Mouse (Mus musculus) intestine, postnatal 0 days (tissue): Measurements from ENCODE around the gene Traf3ip2. TPM values are rescaled to one million over a fixed set of nuclear protein-coding genes. Genes with fewer than 3 reads are reported as not detected.

Source experiments
- ATAC-seq: fragments of 200-750 bp; cut with Nextera tagmentation; 2 replicates; pipeline ENCODE4 v1.8.0; 2017; ENCODE audit warnings: mild to moderate bottlenecking, moderate TSS enrichment, moderate library complexity
- H3K27ac ChIP-seq: fragments of 300-500 bp; sonication (generic); 2 replicates; pipeline ENCODE4 v1.5.1; 2014; ENCODE audit warnings: mild to moderate bottlenecking, low read depth, low read length, moderate library complexity
- H3K27me3 ChIP-seq: fragments of 300-500 bp; sonication (generic); replicated peaks from 2 replicates; pipeline ENCODE4 v1.6.1; 2014; ENCODE audit warnings: low read length, mixed read lengths; ENCODE audit not compliant: control insufficient read depth, insufficient read depth
- H3K36me3 ChIP-seq: fragments of 300-500 bp; sonication (generic); 2 replicates; pipeline ENCODE4 v1.6.1; 2014; ENCODE audit warnings: mild to moderate bottlenecking, moderate library complexity; ENCODE audit not compliant: control insufficient read depth, insufficient read depth
- H3K4me1 ChIP-seq: fragments of 300-500 bp; sonication (generic); replicated peaks from 2 replicates; pipeline ENCODE4 v1.6.1; 2014; ENCODE audit warnings: antibody characterized with exemption, low read length, mixed read lengths; ENCODE audit not compliant: control insufficient read depth, insufficient read depth
- H3K4me2 ChIP-seq: fragments of 300-500 bp; sonication (generic); replicated peaks from 2 replicates; pipeline ENCODE4 v1.6.1; 2014; ENCODE audit warnings: low read depth, mild to moderate bottlenecking, moderate library complexity
- H3K4me3 ChIP-seq: fragments of 300-500 bp; sonication (generic); 2 replicates; pipeline ENCODE4 v1.5.1; 2014; ENCODE audit warnings: low read depth, low read length
- H3K9ac ChIP-seq: fragments of 300-500 bp; sonication (generic); 2 replicates; pipeline ENCODE4 v1.6.1; 2014; ENCODE audit warnings: mild to moderate bottlenecking, low read depth, low read length
- H3K9me3 ChIP-seq: fragments of 300-500 bp; sonication (generic); 2 replicates; pipeline ENCODE4 v1.6.1; 2016; ENCODE audit warnings: mixed run types; ENCODE audit not compliant: control insufficient read depth
- CTCF ChIP-seq: sonication (generic); IDR thresholded peaks from 2 replicates; pipeline ENCODE4 v1.5.1; 2016; ENCODE audit warnings: low read depth, mild to moderate bottlenecking, control low read depth, antibody characterized with exemption, moderate library complexity
- WGBS: fragments of 180-500 bp; shearing (Covaris S2); extraction: QIAGEN DNeasy Blood & Tissue Kit; methylation state at CpG from one replicate; pipeline ENCODE4 v1.1.7; 2014; 5-methylcytosine and 5-hydroxymethylcytosine counted together
- polyA plus RNA-seq: library from polyadenylated mRNA; unstranded; fragments of >200 nt; fragmentation: Nextera tagmentation; extraction: Ambion mirVana; gene quantifications from 2 replicates; pipeline ENCODE4 v1.2.1, GENCODE M21; 2015

Gene Traf3ip2
- polyA plus RNA-seq, 1 experiment from 2014 or later = 25.3 TPM

DNA sequence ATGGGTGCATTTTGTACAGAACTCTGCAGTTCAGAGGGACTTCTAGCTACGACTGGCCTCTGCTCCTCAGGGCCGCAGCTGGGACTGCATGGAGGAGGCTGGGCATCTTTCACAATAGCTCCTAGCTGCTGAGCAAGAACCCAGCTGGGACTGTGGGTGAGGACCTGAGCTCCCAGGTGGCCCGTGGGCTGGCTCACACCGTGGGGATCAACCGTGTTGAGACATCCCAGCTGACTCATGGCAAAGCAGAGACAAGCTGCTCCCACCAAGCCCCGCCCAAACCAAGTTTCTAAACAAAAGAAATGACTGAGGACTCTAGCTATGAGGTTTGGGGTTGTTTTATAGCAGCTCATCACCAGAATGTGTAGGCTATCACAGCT lies 40.1 kb upstream of the Traf3ip2 start:
- H3K27ac ChIP-seq = no peak overlapping the region
- H3K4me1 ChIP-seq = no peaks in the 10 kb centered on the region
- H3K9me3 ChIP-seq = no peaks in the 10 kb centered on the region
- no peak overlapping the region for H3K4me3 ChIP-seq
- H3K27me3 ChIP-seq = no peaks in the 10 kb centered on the region
- ATAC-seq = no peak
- H3K4me2 ChIP-seq = no peak overlapping the region
- TF ChIP-seq CTCF = no peak
- WGBS = 33% methylated on average over 6 of the region's 6 CpGs
- no peaks in the 10 kb centered on the region for H3K36me3 ChIP-seq
- no peak overlapping the region for H3K9ac ChIP-seq

DNA sequence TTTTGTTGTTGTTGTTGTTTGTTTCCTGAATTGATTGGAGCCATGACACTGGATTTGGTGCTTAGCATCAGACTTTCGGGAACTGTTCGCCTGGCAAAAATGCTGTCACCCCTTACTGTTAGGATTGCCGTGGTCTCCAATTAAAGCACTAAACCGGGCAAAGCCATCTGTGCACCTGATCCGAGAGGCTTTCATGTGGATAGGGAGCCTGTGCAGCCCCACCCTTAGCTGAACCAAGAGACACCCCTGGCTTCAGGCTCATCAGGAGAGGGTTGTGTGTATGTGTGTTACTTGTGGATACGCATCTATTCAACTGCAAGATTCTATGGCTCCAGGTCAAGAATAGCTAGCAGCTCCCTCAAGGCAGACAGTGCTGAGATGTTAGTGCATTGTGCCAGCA lies 36.3 kb upstream of the Traf3ip2 start:
- Histone ChIP-seq H3K9me3 (no peaks in the 10 kb centered on the region), H3K4me3 (no peak overlapping the region), H3K4me2 (no peak overlapping the region), H3K27me3 (no peaks in the 10 kb centered on the region), H3K9ac (no peak overlapping the region), H3K36me3 (no peaks in the 10 kb centered on the region), H3K4me1 (no peaks in the 10 kb centered on the region), H3K27ac (no peak overlapping the region)
- 90% methylated on average over 6 of the region's 6 CpGs for WGBS
- TF ChIP-seq CTCF = no peak
- ATAC-seq = no peak

DNA sequence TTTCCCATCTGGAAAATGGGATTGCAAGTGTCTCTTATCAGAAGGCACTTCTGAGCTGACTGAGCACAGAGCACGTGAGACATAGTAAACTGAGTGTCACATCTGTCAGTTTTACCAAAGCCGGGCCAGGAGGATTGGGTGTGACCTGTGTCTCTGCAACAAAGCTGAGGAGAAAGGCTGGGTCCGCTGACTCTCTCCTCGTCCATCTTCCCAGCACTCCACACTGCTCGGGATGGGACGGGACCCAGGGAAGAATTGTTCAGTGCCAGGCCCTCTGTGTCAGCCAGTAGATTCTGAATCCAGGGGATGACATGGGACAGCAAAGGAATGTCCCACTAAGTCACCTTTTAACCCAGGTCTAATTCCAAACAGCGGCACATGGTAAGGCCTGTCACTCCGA lies 32.3 kb upstream of the Traf3ip2 start:
- 76% methylated on average over 8 of the region's 8 CpGs for WGBS

DNA sequence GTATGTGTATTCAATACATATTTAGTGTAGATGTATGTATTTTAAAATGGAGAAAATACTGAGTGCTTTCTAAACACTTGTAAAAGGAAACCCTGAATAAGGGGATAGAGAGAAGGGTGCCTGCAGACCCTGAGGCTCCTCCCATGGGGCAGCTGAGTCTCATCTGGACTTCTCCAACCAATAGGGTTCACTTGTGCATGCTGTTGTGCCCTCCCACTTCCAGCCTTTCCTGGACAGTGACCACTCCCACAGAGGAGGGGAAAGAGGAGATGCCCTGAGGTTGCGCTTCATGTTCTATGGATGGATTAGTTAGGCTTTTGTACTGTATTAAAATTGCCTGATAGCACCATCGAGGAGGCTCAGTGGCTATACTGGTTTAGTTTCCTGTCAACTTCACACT lies 30.3 kb upstream of the Traf3ip2 start:
- Histone ChIP-seq H3K27me3 (no peaks in the 10 kb centered on the region), H3K4me1 (no peaks in the 10 kb centered on the region), H3K9me3 (no peaks in the 10 kb centered on the region), H3K9ac (no peak overlapping the region), H3K36me3 (no peaks in the 10 kb centered on the region), H3K27ac (no peak overlapping the region), H3K4me3 (no peak overlapping the region), H3K4me2 (no peak overlapping the region)
- no peak for TF ChIP-seq CTCF
- ATAC-seq = no peak
- WGBS = 82% methylated on average over 2 of the region's 2 CpGs

More for the DNA sequence above, 32.3 kb upstream of the Traf3ip2 start:
- TF ChIP-seq CTCF = no peak
- ATAC-seq = no peak
- Histone ChIP-seq H3K27ac (no peak overlapping the region), H3K9ac (no peak overlapping the region), H3K4me1 (no peaks in the 10 kb centered on the region), H3K36me3 (no peaks in the 10 kb centered on the region), H3K9me3 (no peaks in the 10 kb centered on the region), H3K27me3 (no peaks in the 10 kb centered on the region), H3K4me3 (no peak overlapping the region), H3K4me2 (no peak overlapping the region)

DNA sequence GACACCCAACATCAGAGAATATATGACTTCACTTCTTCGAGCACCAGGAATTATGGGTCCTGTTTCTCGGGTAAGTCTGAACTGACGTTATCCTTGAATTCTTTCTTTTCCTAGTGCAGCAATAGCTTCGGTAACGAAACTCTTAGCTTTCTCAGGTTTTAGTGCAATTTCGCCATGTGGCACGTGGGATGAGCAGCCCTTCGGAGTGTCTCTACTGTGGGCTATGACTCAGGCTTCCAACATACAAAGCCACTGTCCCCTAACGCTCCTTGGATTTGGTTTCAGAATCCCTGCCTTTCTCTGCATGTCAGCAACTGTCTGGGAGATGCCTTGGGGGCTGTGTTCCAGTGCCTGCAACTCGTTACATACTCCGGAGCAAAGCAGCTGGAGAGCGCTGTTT lies 29.0 kb upstream of the Traf3ip2 start:
- no peak overlapping the region for H3K4me3 ChIP-seq
- no peaks in the 10 kb centered on the region for H3K27me3 ChIP-seq
- 87% methylated on average over 12 of the region's 12 CpGs for WGBS
- TF ChIP-seq CTCF = no peak
- no peak overlapping the region for H3K9ac ChIP-seq
- H3K36me3 ChIP-seq = no peaks in the 10 kb centered on the region
- H3K4me2 ChIP-seq = no peak overlapping the region
- H3K9me3 ChIP-seq = no peaks in the 10 kb centered on the region
- H3K27ac ChIP-seq = no peak overlapping the region
- ATAC-seq = no peak
- no peaks in the 10 kb centered on the region for H3K4me1 ChIP-seq

DNA sequence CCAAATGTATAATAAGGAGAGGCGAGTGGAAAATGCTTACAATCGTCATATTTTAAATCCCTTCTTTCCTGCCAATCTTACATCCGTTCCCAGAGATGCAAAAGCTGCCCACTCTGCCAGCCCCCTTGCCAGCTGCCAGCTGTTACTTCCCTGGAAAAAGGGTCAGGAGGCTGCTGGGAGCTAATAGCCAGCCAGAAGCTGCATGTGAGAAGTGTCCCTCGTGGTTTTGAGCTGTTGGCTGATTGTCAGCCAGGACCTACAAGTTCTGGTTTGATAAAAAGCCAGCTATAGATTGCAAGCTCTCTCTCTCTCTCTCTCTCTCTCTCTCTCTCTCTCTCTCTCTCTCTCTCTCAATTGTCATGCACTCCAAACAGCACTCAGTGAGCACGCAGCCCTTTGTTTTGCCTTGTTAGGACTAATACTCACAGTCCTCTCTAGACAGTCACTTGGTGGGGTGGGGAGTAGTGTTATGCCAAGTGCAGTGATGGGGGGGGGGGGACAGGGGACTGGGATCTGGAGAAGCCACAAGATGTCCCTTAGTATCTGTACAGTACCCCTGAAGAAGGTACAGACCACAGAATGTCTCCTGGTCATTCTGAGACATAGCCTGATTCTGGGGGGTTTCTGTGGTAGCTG lies 25.3 kb upstream of the Traf3ip2 start:
- Histone ChIP-seq H3K27me3 (no peaks in the 10 kb centered on the region), H3K27ac (no peak overlapping the region), H3K9ac (no peak overlapping the region), H3K4me3 (no peak overlapping the region), H3K9me3 (no peaks in the 10 kb centered on the region), H3K36me3 (no peaks in the 10 kb centered on the region), H3K4me2 (no peak overlapping the region), H3K4me1 (no peaks in the 10 kb centered on the region)
- WGBS = 60% methylated on average over 5 of the region's 5 CpGs
- TF ChIP-seq CTCF = no peak
- ATAC-seq = no peak
